Mouse (Mus musculus): ENCODE data around the gene Pcdh9. TPM values are rescaled to one million over a fixed set of nuclear protein-coding genes. Genes with fewer than 3 reads are reported as not detected.

Pcdh9 gene
- polyA plus RNA-seq, 1 experiment from 2014 or later = 24.1 TPM

DNA sequence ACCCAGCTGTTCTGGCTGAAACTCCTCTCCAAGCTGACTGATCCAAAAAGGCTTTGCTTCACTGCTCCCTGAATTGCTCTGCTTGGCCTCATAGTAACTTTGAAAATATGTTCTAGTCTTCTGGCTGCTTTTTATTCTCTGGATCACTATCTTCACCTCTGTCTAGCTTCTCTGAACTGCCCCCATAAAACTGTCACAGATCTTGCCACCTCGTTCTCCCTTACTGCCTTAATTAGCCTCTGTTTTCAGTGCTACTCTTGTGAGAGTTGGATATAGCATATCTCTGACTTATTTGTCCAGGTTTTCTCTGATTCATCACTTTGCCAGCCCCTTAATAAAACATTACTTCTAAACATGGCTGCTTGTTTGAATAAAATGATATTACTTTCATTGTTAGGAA lies 481.2 kb downstream of the Pcdh9 start:
- 53% methylated on average over 1 of the region's 1 CpGs for WGBS
- no peak overlapping the region for H3K27ac ChIP-seq (ENCODE audit: low read length)
- no peak overlapping the region for H3K9ac ChIP-seq (ENCODE audit: low read length)

GRCm38 (mm10) chr14:93407747-93408146 lies 482.7 kb downstream of the Pcdh9 start:
- H3K4me2 ChIP-seq (ENCODE audit: low read depth, low read length) = no peak overlapping the region
- no peak overlapping the region for H3K4me3 ChIP-seq (replicated peaks; ENCODE audit: low read length)
- H3K4me1 ChIP-seq (ENCODE audit: control insufficient read depth, insufficient read depth, low read length) = no peaks in the 10 kb centered on the region
- no peak overlapping the region for H3K27ac ChIP-seq (ENCODE audit: low read length)
- H3K9ac ChIP-seq (ENCODE audit: low read length) = no peak overlapping the region
- 89% methylated on average over 5 of the region's 5 CpGs for WGBS
- no peaks in the 10 kb centered on the region for H3K9me3 ChIP-seq (replicated peaks; ENCODE audit: control insufficient read depth, low read length)
- H3K36me3 ChIP-seq (ENCODE audit: control insufficient read depth, insufficient read depth, low read length) = no peaks in the 10 kb centered on the region
- H3K27me3 ChIP-seq (ENCODE audit: control insufficient read depth, insufficient read depth, low read length) = no peaks in the 10 kb centered on the region
- ATAC-seq (ENCODE audit: insufficient read depth, low FRiP score) = no peak

More for the DNA sequence above, 481.2 kb downstream of the Pcdh9 start:
- H3K4me1 ChIP-seq (ENCODE audit: control insufficient read depth, insufficient read depth, low read length) = no peaks in the 10 kb centered on the region
- no peaks in the 10 kb centered on the region for H3K27me3 ChIP-seq (ENCODE audit: control insufficient read depth, insufficient read depth, low read length)
- H3K4me3 ChIP-seq (replicated peaks; ENCODE audit: low read length) = no peak overlapping the region
- H3K36me3 ChIP-seq (ENCODE audit: control insufficient read depth, insufficient read depth, low read length) = no peaks in the 10 kb centered on the region
- ATAC-seq (ENCODE audit: insufficient read depth, low FRiP score) = no peak
- H3K4me2 ChIP-seq (ENCODE audit: low read depth, low read length) = no peak overlapping the region
- H3K9me3 ChIP-seq (replicated peaks; ENCODE audit: control insufficient read depth, low read length) = no peaks in the 10 kb centered on the region

- Histone ChIP-seq H3K4me3 (replicated peaks; ENCODE audit: low read length) (no peak overlapping the region), H3K4me1 (ENCODE audit: control insufficient read depth, insufficient read depth, low read length) (no peaks in the 10 kb centered on the region), H3K9me3 (replicated peaks; ENCODE audit: control insufficient read depth, low read length) (no peaks in the 10 kb centered on the region), H3K4me2 (ENCODE audit: low read depth, low read length) (no peak overlapping the region), H3K27me3 (ENCODE audit: control insufficient read depth, insufficient read depth, low read length) (no peaks in the 10 kb centered on the region), H3K9ac (ENCODE audit: low read length) (no peak overlapping the region), H3K27ac (ENCODE audit: low read length) (no peak overlapping the region), H3K36me3 (ENCODE audit: control insufficient read depth, insufficient read depth, low read length) (no peaks in the 10 kb centered on the region)
- no peak for ATAC-seq (ENCODE audit: insufficient read depth, low FRiP score)
- WGBS = 60% methylated on average over 2 of the region's 2 CpGs
Observed at GRCm38 (mm10) chr14:93385090-93385489, 505.4 kb downstream of the Pcdh9 start.

DNA sequence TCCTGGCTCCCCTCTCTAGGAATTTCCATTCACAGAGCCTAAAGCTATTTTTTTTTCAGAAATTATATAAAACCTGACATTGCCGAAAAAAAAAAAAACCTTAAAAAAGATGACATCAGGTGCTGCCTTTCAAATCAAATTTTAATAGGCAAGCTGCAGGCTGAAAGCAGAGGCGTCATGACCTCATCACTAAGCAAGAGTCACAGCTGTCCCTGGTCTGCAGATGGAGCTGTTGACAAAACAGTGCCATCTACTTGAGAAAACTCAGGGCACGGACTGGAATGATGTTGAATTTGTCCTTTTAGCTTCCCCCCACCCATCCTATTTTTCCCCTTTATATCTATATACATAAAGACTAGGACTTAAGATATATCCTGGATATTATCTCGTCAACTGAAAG lies 509.3 kb downstream of the Pcdh9 start:
- Histone ChIP-seq H3K4me1 (ENCODE audit: control insufficient read depth, insufficient read depth, low read length) (no peaks in the 10 kb centered on the region), H3K27me3 (ENCODE audit: control insufficient read depth, insufficient read depth, low read length) (no peaks in the 10 kb centered on the region), H3K9ac (ENCODE audit: low read length) (no peak overlapping the region), H3K4me3 (replicated peaks; ENCODE audit: low read length) (no peak overlapping the region), H3K36me3 (ENCODE audit: control insufficient read depth, insufficient read depth, low read length) (no peaks in the 10 kb centered on the region), H3K9me3 (replicated peaks; ENCODE audit: control insufficient read depth, low read length) (no peaks in the 10 kb centered on the region), H3K4me2 (ENCODE audit: low read depth, low read length) (no peak overlapping the region), H3K27ac (ENCODE audit: low read length) (no peak overlapping the region)
- 42% methylated on average over 4 of the region's 4 CpGs for WGBS
- no peak for ATAC-seq (ENCODE audit: insufficient read depth, low FRiP score)

GRCm38 (mm10) chr14:93380757-93381156 lies 509.7 kb downstream of the Pcdh9 start:
- Histone ChIP-seq H3K27ac (ENCODE audit: low read length) (no peak overlapping the region), H3K9me3 (replicated peaks; ENCODE audit: control insufficient read depth, low read length) (no peaks in the 10 kb centered on the region), H3K27me3 (ENCODE audit: control insufficient read depth, insufficient read depth, low read length) (no peaks in the 10 kb centered on the region), H3K4me3 (replicated peaks; ENCODE audit: low read length) (no peak overlapping the region), H3K4me2 (ENCODE audit: low read depth, low read length) (no peak overlapping the region), H3K4me1 (ENCODE audit: control insufficient read depth, insufficient read depth, low read length) (no peaks in the 10 kb centered on the region), H3K36me3 (ENCODE audit: control insufficient read depth, insufficient read depth, low read length) (no peaks in the 10 kb centered on the region), H3K9ac (ENCODE audit: low read length) (no peak overlapping the region)
- ATAC-seq (ENCODE audit: insufficient read depth, low FRiP score) = no peak
- 44% methylated on average over 1 of the region's 1 CpGs for WGBS

DNA sequence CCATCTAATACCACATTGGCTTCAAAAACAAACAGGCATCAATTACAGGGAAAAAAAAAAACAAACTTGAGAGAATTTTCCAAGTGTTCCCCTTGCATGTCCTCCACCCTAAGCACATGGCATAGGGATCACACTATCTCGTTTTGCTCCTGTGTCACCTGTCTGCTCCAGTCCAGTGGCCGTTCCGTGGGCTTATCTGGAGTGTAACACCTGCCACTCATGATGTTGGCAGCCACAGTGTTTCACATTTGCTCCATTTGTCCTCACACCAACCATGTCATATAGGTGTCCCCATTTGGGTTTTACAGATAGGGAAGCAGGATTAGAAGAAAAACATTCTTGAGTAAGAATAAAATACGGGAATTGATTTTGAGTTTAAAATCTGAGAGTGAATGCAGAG lies 514.3 kb downstream of the Pcdh9 start:
- ATAC-seq (ENCODE audit: insufficient read depth, low FRiP score) = no peak
- H3K4me3 ChIP-seq (replicated peaks; ENCODE audit: low read length) = no peak overlapping the region
- no peak overlapping the region for H3K4me2 ChIP-seq (ENCODE audit: low read depth, low read length)

GRCm38 (mm10) chr14:93374181-93374580 lies 516.3 kb downstream of the Pcdh9 start:
- H3K9me3 ChIP-seq (replicated peaks; ENCODE audit: control insufficient read depth, low read length) = no peaks in the 10 kb centered on the region
- no peak overlapping the region for H3K4me2 ChIP-seq (ENCODE audit: low read depth, low read length)
- no peak for ATAC-seq (ENCODE audit: insufficient read depth, low FRiP score)
- H3K4me3 ChIP-seq (replicated peaks; ENCODE audit: low read length) = no peak overlapping the region
- H3K4me1 ChIP-seq (ENCODE audit: control insufficient read depth, insufficient read depth, low read length) = no peaks in the 10 kb centered on the region
- no peak overlapping the region for H3K9ac ChIP-seq (ENCODE audit: low read length)
- no peak overlapping the region for H3K27ac ChIP-seq (ENCODE audit: low read length)
- no peaks in the 10 kb centered on the region for H3K36me3 ChIP-seq (ENCODE audit: control insufficient read depth, insufficient read depth, low read length)
- H3K27me3 ChIP-seq (ENCODE audit: control insufficient read depth, insufficient read depth, low read length) = no peaks in the 10 kb centered on the region
- WGBS = 83% methylated on average over 4 of the region's 4 CpGs

More for the DNA sequence above, 514.3 kb downstream of the Pcdh9 start:
- WGBS = 62% methylated on average over 4 of the region's 4 CpGs
- Histone ChIP-seq H3K9ac (ENCODE audit: low read length) (no peak overlapping the region), H3K27me3 (ENCODE audit: control insufficient read depth, insufficient read depth, low read length) (no peaks in the 10 kb centered on the region), H3K27ac (ENCODE audit: low read length) (no peak overlapping the region), H3K36me3 (ENCODE audit: control insufficient read depth, insufficient read depth, low read length) (no peaks in the 10 kb centered on the region), H3K9me3 (replicated peaks; ENCODE audit: control insufficient read depth, low read length) (no peaks in the 10 kb centered on the region), H3K4me1 (ENCODE audit: control insufficient read depth, insufficient read depth, low read length) (no peaks in the 10 kb centered on the region)

- no peak overlapping the region for H3K27ac ChIP-seq (ENCODE audit: low read length)
- no peaks in the 10 kb centered on the region for H3K27me3 ChIP-seq (ENCODE audit: control insufficient read depth, insufficient read depth, low read length)
- H3K4me3 ChIP-seq (replicated peaks; ENCODE audit: low read length) = no peak overlapping the region
- no peak overlapping the region for H3K9ac ChIP-seq (ENCODE audit: low read length)
- H3K4me1 ChIP-seq (ENCODE audit: control insufficient read depth, insufficient read depth, low read length) = no peaks in the 10 kb centered on the region
- no peak overlapping the region for H3K4me2 ChIP-seq (ENCODE audit: low read depth, low read length)
- WGBS = 82% methylated on average over 3 of the region's 3 CpGs
- no peaks in the 10 kb centered on the region for H3K9me3 ChIP-seq (replicated peaks; ENCODE audit: control insufficient read depth, low read length)
- ATAC-seq (ENCODE audit: insufficient read depth, low FRiP score) = no peak
- H3K36me3 ChIP-seq (ENCODE audit: control insufficient read depth, insufficient read depth, low read length) = no peaks in the 10 kb centered on the region
Observed at GRCm38 (mm10) chr14:93354150-93354549, 536.3 kb downstream of the Pcdh9 start.

DNA sequence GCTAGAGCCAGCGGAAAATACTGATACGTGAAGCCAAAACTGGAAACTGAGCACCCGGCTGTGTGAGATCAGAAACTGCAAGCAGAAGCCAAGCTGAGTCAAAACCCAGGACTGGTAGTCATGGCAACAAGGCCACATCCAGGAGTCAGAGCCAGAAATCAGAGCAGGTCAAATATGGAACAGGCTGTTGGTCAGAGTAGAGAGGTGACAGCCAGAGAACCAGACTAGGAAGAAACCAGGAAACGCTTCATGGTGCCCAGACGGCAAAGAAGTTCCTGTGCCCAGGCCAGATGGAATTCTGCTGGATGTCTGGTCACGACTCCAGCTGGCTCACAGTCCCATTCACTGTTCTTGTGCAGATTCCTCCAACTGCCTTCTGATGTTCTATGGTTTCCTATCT lies 539.6 kb downstream of the Pcdh9 start:
- Histone ChIP-seq H3K27me3 (ENCODE audit: control insufficient read depth, insufficient read depth, low read length) (no peaks in the 10 kb centered on the region), H3K9ac (ENCODE audit: low read length) (no peak overlapping the region), H3K9me3 (replicated peaks; ENCODE audit: control insufficient read depth, low read length) (no peaks in the 10 kb centered on the region), H3K4me3 (replicated peaks; ENCODE audit: low read length) (no peak overlapping the region), H3K27ac (ENCODE audit: low read length) (no peak overlapping the region), H3K4me1 (ENCODE audit: control insufficient read depth, insufficient read depth, low read length) (no peaks in the 10 kb centered on the region), H3K36me3 (ENCODE audit: control insufficient read depth, insufficient read depth, low read length) (no peaks in the 10 kb centered on the region), H3K4me2 (ENCODE audit: low read depth, low read length) (no peak overlapping the region)
- 63% methylated on average over 6 of the region's 6 CpGs for WGBS
- ATAC-seq (ENCODE audit: insufficient read depth, low FRiP score) = no peak

GRCm38 (mm10) chr14:93349166-93349565 lies 541.3 kb downstream of the Pcdh9 start:
- Histone ChIP-seq H3K27ac (ENCODE audit: low read length) (no peak overlapping the region), H3K4me3 (replicated peaks; ENCODE audit: low read length) (no peak overlapping the region), H3K9ac (ENCODE audit: low read length) (no peak overlapping the region), H3K27me3 (ENCODE audit: control insufficient read depth, insufficient read depth, low read length) (no peaks in the 10 kb centered on the region), H3K4me2 (ENCODE audit: low read depth, low read length) (no peak overlapping the region), H3K4me1 (ENCODE audit: control insufficient read depth, insufficient read depth, low read length) (no peaks in the 10 kb centered on the region), H3K9me3 (replicated peaks; ENCODE audit: control insufficient read depth, low read length) (no peaks in the 10 kb centered on the region), H3K36me3 (ENCODE audit: control insufficient read depth, insufficient read depth, low read length) (no peaks in the 10 kb centered on the region)
- no peak for ATAC-seq (ENCODE audit: insufficient read depth, low FRiP score)
- WGBS = 76% methylated on average over 7 of the region's 7 CpGs

Measured in stomach, embryonic 16.5 days (tissue).